Mouse (Mus musculus): ENCODE measurements around the gene Cd200r3. TPM values are rescaled to one million over a fixed set of nuclear protein-coding genes. Genes with fewer than 3 reads are reported as not detected.

The Cd200r3 gene
- polyA plus RNA-seq, 1 experiment: 0.05 TPM

DNA sequence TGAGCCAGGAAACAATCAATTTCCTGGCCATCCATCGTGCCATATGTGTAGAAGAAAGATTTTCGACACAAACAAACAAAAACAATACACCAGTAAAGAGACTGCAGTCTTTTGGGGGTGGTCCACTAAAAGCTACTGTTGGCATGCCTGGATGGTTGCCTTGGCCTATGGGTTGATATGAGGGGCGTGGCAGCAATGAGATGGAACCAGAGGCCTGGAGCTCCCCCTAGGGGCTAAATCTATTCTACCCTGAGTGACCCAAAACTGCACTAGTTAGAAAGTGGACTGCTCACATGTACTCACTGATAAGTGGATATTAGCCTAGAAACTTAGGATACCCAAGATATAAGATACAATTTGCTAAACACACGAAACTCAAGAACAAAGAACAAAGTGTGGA is 80.4 kb downstream of the Cd200r3 start:
- H3ac ChIP-seq (ENCODE audit: control insufficient read depth, insufficient read length, low read depth): no peak overlapping the region
- H3K36me3 ChIP-seq (ENCODE audit: control insufficient read depth, insufficient read depth): no peaks in the 10 kb centered on the region
- no peaks in the 10 kb centered on the region for H3K79me2 ChIP-seq (ENCODE audit: control insufficient read depth, insufficient read depth)
- no peak overlapping the region for H3K4me3 ChIP-seq (ENCODE audit: insufficient read depth, poor library complexity, severe bottlenecking)
- TF ChIP-seq USF1 (IDR thresholded peaks at IDR 0.05; ENCODE audit: low read depth) (no peak), FOSL1 (IDR thresholded peaks at IDR 0.05; ENCODE audit: insufficient read depth, low read length, poor library complexity, severe bottlenecking) (no peak)
- H3K79me3 ChIP-seq (ENCODE audit: low read depth): no peaks in the 10 kb centered on the region
- H3K27me3 ChIP-seq (ENCODE audit: control insufficient read depth, insufficient read depth, insufficient read length): no peaks in the 10 kb centered on the region

DNA sequence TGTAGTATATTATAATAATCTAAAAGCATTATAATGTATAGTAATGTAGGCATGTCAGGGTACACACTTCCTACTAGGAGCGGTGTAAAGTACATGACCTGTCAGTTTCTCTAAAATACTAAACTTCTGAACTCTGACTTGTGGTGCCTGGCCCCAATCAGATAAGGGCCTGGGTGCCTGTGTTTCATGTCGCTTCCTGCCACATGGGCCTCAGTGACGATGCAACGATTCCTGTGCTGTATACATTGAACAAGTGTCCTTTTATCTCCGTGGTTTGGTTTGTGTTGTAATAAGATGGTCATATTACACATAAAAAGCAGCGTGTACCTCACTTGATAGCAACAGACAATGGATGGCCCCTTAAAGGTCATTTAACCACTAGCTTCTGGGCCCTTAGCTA is 81.8 kb downstream of the Cd200r3 start:
- Histone ChIP-seq H3K4me3 (ENCODE audit: insufficient read depth, poor library complexity, severe bottlenecking) (no peak overlapping the region), H3K79me3 (ENCODE audit: low read depth) (no peaks in the 10 kb centered on the region), H3ac (ENCODE audit: control insufficient read depth, insufficient read length, low read depth) (no peak overlapping the region), H3K79me2 (ENCODE audit: control insufficient read depth, insufficient read depth) (no peaks in the 10 kb centered on the region), H3K27me3 (ENCODE audit: control insufficient read depth, insufficient read depth, insufficient read length) (no peaks in the 10 kb centered on the region), H3K36me3 (ENCODE audit: control insufficient read depth, insufficient read depth) (no peaks in the 10 kb centered on the region)
- TF ChIP-seq USF1 (IDR thresholded peaks at IDR 0.05; ENCODE audit: low read depth) (no peak), CEBPB (IDR thresholded peaks at IDR 0.05; ENCODE audit: low read depth) (no peak), FOSL1 (IDR thresholded peaks at IDR 0.05; ENCODE audit: insufficient read depth, low read length, poor library complexity, severe bottlenecking) (no peak), MYOG (IDR thresholded peaks at IDR 0.05; ENCODE audit: control insufficient read depth, extremely low read depth, insufficient read length) (no peak), MAX (IDR thresholded peaks at IDR 0.05) (no peak), MYOD1 (IDR thresholded peaks at IDR 0.05; ENCODE audit: control insufficient read depth, insufficient read length, low read depth) (no peak)

DNA sequence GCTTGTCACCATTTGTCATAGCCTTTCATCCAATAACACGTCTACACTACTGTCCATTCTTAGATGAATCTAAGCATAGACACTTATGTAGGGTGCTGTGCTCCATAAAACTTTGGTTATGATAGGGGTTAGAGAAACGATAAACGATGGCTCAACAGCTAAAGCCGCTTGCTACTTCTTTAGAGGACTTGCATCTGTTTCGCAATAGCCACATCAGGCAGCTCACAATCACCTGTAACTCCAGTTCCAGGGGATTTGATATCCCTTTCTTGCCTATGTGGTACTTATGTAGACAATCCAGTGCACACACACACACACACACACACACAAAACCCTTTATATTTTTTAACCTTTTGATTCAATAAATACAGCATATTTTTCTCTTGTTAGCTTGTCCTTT is 85.6 kb downstream of the Cd200r3 start:
- no peak overlapping the region for H3ac ChIP-seq (ENCODE audit: control insufficient read depth, insufficient read length, low read depth)
- H3K27me3 ChIP-seq (ENCODE audit: control insufficient read depth, insufficient read depth, insufficient read length): no peaks in the 10 kb centered on the region
- no peak overlapping the region for H3K4me3 ChIP-seq (ENCODE audit: insufficient read depth, poor library complexity, severe bottlenecking)
- H3K79me2 ChIP-seq (ENCODE audit: control insufficient read depth, insufficient read depth): no peaks in the 10 kb centered on the region
- H3K36me3 ChIP-seq (ENCODE audit: control insufficient read depth, insufficient read depth): no peaks in the 10 kb centered on the region
- no peaks in the 10 kb centered on the region for H3K79me3 ChIP-seq (ENCODE audit: low read depth)
- TF ChIP-seq MAX (IDR thresholded peaks at IDR 0.05) (no peak), MYOD1 (IDR thresholded peaks at IDR 0.05; ENCODE audit: control insufficient read depth, insufficient read length, low read depth) (no peak), MYOG (IDR thresholded peaks at IDR 0.05; ENCODE audit: control insufficient read depth, extremely low read depth, insufficient read length) (no peak), CTCF (IDR thresholded peaks at IDR 0.05; ENCODE audit: control insufficient read depth, insufficient read depth, insufficient read length) (no peak), USF1 (IDR thresholded peaks at IDR 0.05; ENCODE audit: low read depth) (no peak), FOSL1 (IDR thresholded peaks at IDR 0.05; ENCODE audit: insufficient read depth, low read length, poor library complexity, severe bottlenecking) (no peak), CEBPB (IDR thresholded peaks at IDR 0.05; ENCODE audit: low read depth) (no peak)

DNA sequence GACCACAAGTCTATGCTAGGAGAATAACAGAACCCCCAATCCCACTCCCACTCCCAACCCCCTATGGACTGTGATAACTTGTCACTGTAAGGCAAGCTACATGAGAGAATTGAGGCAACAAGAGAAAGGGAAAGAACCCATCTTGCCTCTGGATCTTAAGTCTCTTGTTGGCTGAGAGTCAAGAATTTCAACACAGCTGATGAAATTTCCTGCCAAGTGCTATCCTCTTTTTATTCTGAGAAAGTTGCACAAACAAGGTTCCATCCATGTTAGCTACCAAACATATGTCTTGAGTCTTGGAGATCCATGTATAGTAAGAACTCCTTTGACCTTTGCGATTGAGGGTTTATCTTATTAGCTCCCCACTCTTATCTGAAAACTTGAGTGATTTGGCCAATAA is 86.0 kb downstream of the Cd200r3 start:
- Histone ChIP-seq H3K79me2 (ENCODE audit: control insufficient read depth, insufficient read depth) (no peaks in the 10 kb centered on the region), H3K27me3 (ENCODE audit: control insufficient read depth, insufficient read depth, insufficient read length) (no peaks in the 10 kb centered on the region), H3ac (ENCODE audit: control insufficient read depth, insufficient read length, low read depth) (no peak overlapping the region), H3K79me3 (ENCODE audit: low read depth) (no peaks in the 10 kb centered on the region), H3K36me3 (ENCODE audit: control insufficient read depth, insufficient read depth) (no peaks in the 10 kb centered on the region), H3K4me3 (ENCODE audit: insufficient read depth, poor library complexity, severe bottlenecking) (no peak overlapping the region)
- no peak for TF ChIP-seq MYOG (IDR thresholded peaks at IDR 0.05; ENCODE audit: control insufficient read depth, extremely low read depth, insufficient read length)
- TF ChIP-seq MYOD1 (IDR thresholded peaks at IDR 0.05; ENCODE audit: control insufficient read depth, insufficient read length, low read depth): no peak
- no peak for TF ChIP-seq CTCF (IDR thresholded peaks at IDR 0.05; ENCODE audit: control insufficient read depth, insufficient read depth, insufficient read length)
- TF ChIP-seq USF1 (IDR thresholded peaks at IDR 0.05; ENCODE audit: low read depth): no peak
- TF ChIP-seq MAX (IDR thresholded peaks at IDR 0.05): no peak
- no peak for TF ChIP-seq FOSL1 (IDR thresholded peaks at IDR 0.05; ENCODE audit: insufficient read depth, low read length, poor library complexity, severe bottlenecking)
- no peak for TF ChIP-seq CEBPB (IDR thresholded peaks at IDR 0.05; ENCODE audit: low read depth)

DNA sequence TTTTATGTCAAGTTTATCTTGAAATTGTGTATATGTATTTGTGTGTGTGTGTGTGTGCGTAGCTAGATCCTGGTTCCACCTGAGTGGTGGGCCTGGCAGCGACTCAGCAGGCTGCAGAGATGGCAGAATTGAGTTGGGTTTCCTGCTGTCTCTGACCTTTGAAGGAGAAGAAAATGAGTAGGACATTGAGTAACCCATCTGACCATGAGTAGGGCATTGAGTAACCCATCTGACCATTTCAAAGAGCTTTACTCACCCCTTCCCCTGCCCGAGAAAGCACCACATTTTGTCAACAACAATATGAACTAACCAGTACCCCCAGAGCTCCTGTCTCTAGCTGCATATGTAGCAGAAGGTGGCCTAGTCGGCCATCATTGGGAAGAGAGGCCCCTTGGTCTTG is 86.6 kb downstream of the Cd200r3 start:
- Histone ChIP-seq H3K36me3 (ENCODE audit: control insufficient read depth, insufficient read depth) (no peaks in the 10 kb centered on the region), H3K4me3 (ENCODE audit: insufficient read depth, poor library complexity, severe bottlenecking) (no peak overlapping the region), H3K27me3 (ENCODE audit: control insufficient read depth, insufficient read depth, insufficient read length) (no peaks in the 10 kb centered on the region), H3K79me3 (ENCODE audit: low read depth) (no peaks in the 10 kb centered on the region), H3ac (ENCODE audit: control insufficient read depth, insufficient read length, low read depth) (no peak overlapping the region), H3K79me2 (ENCODE audit: control insufficient read depth, insufficient read depth) (no peaks in the 10 kb centered on the region)
- TF ChIP-seq CEBPB (IDR thresholded peaks at IDR 0.05; ENCODE audit: low read depth) (no peak), USF1 (IDR thresholded peaks at IDR 0.05; ENCODE audit: low read depth) (no peak), MYOG (IDR thresholded peaks at IDR 0.05; ENCODE audit: control insufficient read depth, extremely low read depth, insufficient read length) (no peak), CTCF (IDR thresholded peaks at IDR 0.05; ENCODE audit: control insufficient read depth, insufficient read depth, insufficient read length) (no peak)

DNA sequence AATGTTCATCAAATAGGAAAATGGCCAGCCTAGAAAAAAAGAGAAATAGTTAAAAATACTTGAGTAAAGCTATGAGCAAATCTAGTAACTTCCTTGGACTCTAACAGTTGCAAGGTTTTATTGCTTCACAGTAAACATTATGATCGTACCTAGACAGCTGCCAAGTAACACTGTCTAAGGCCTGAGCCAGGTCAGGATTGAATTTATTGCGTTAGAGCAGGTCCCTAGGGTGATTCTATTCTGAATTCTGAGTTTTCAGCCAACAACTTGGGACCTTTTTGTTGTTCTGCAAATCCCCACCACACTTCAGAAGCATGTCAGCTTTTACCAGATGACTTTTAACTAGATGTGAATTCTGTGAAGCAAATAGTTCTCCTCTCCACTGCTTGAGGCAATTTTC is 87.3 kb downstream of the Cd200r3 start:
- Histone ChIP-seq H3K79me2 (ENCODE audit: control insufficient read depth, insufficient read depth) (no peaks in the 10 kb centered on the region), H3K4me3 (ENCODE audit: insufficient read depth, poor library complexity, severe bottlenecking) (no peak overlapping the region), H3ac (ENCODE audit: control insufficient read depth, insufficient read length, low read depth) (no peak overlapping the region), H3K79me3 (ENCODE audit: low read depth) (no peaks in the 10 kb centered on the region), H3K36me3 (ENCODE audit: control insufficient read depth, insufficient read depth) (no peaks in the 10 kb centered on the region), H3K27me3 (ENCODE audit: control insufficient read depth, insufficient read depth, insufficient read length) (no peaks in the 10 kb centered on the region)
- TF ChIP-seq CTCF (IDR thresholded peaks at IDR 0.05; ENCODE audit: control insufficient read depth, insufficient read depth, insufficient read length) (no peak), MYOD1 (IDR thresholded peaks at IDR 0.05; ENCODE audit: control insufficient read depth, insufficient read length, low read depth) (no peak), MAX (IDR thresholded peaks at IDR 0.05) (no peak), CEBPB (IDR thresholded peaks at IDR 0.05; ENCODE audit: low read depth) (no peak), MYOG (IDR thresholded peaks at IDR 0.05; ENCODE audit: control insufficient read depth, extremely low read depth, insufficient read length) (no peak), FOSL1 (IDR thresholded peaks at IDR 0.05; ENCODE audit: insufficient read depth, low read length, poor library complexity, severe bottlenecking) (no peak), USF1 (IDR thresholded peaks at IDR 0.05; ENCODE audit: low read depth) (no peak)

Other genes starting within 250 kb of the Cd200r3 start
- gene Nepro, start 219.4 kb upstream of the Cd200r3 start, polyA plus RNA-seq (2012; fragmentation: generic; extraction: Trizol): 11.0 TPM
- 6.8 TPM for gene Gtpbp8, start 197.3 kb upstream of the Cd200r3 start, polyA plus RNA-seq (2012; fragmentation: generic; extraction: Trizol)
- gene Cd200r1, start 177.9 kb upstream of the Cd200r3 start, polyA plus RNA-seq (2012; fragmentation: generic; extraction: Trizol): not detected
- not detected for gene Cd200r4, start 131.9 kb upstream of the Cd200r3 start, polyA plus RNA-seq (2012; fragmentation: generic; extraction: Trizol)
- 0.06 TPM for gene Cd200r2, start 76.6 kb upstream of the Cd200r3 start, polyA plus RNA-seq (2012; fragmentation: generic; extraction: Trizol)
- gene Ccdc80, start 149.7 kb downstream of the Cd200r3 start, polyA plus RNA-seq (2012; fragmentation: generic; extraction: Trizol): 5.8 TPM
- 3.1 TPM for gene Slc35a5, start 215.0 kb downstream of the Cd200r3 start, polyA plus RNA-seq (2012; fragmentation: generic; extraction: Trizol)
- gene Atg3, start 215.1 kb downstream of the Cd200r3 start, polyA plus RNA-seq (2012; fragmentation: generic; extraction: Trizol): 14.1 TPM

Measured in C2C12 (cell line).